Mouse (Mus musculus): ENCODE measurements around the gene Gm28230.

- TF ChIP-seq FLI1 (IDR thresholded peaks at IDR 0.05; ENCODE audit: low read length) (no peak), GATA1 (IDR thresholded peaks at IDR 0.05; ENCODE audit: borderline replicate concordance, low read length) (no peak)
Observed at GRCm38 (mm10) chr2:74733765-74734164, 7.2 kb downstream of the Gm28230 start.
